Mouse (Mus musculus) olfactory bulb, adult 2 months (tissue): Measurements from ENCODE around the gene Lmx1b.

Experiments
- CTCF ChIP-seq: fragments of 200-500 bp; IDR thresholded peaks from 2 replicates; pipeline ENCODE4 v1.5.1; 2012; ENCODE audit warnings: low read depth, mild to moderate bottlenecking, low read length, moderate library complexity; ENCODE audit not compliant: insufficient read depth
- POLR2A ChIP-seq: fragments of 200-500 bp; IDR thresholded peaks from 2 replicates; pipeline ENCODE4 v1.6.1; 2012; ENCODE audit warnings: mild to moderate bottlenecking, low read depth, low read length, moderate library complexity; ENCODE audit not compliant: insufficient read depth

DNA sequence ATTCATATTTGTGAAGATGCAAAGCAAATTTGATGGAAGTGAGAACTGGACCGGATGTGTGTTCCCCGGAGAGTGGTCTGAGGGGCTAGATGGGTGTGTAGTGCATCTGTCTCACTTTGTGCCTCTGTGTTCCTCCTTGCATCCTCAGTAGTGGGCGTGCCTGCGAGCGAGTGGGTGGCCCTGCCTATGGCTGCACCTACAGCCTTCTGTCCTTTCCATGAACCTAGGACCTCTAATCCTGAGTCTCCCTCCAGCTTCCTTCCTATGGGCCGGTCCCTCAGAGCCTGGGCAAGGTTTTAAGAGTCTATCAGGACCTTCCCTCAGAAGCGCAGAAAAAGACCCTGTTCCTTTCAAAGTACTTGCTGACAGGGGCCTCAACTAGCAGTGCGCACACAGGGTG lies 124.9 kb downstream of the Lmx1b start:
- TF ChIP-seq POLR2A: no peak
- no peak for TF ChIP-seq CTCF
